Mouse (Mus musculus): ENCODE data around the gene Fam71a. TPM values are rescaled to one million over a fixed set of nuclear protein-coding genes. Genes with fewer than 3 reads are reported as not detected.
"Not testable (repeated sequence)": the region's sequence is repeated elsewhere in the genome, so short reads cannot be mapped to it uniquely, and the experiment has no call there.

Fam71a gene
- polyA plus RNA-seq, 1 experiment from 2014 or later, result not detected

DNA sequence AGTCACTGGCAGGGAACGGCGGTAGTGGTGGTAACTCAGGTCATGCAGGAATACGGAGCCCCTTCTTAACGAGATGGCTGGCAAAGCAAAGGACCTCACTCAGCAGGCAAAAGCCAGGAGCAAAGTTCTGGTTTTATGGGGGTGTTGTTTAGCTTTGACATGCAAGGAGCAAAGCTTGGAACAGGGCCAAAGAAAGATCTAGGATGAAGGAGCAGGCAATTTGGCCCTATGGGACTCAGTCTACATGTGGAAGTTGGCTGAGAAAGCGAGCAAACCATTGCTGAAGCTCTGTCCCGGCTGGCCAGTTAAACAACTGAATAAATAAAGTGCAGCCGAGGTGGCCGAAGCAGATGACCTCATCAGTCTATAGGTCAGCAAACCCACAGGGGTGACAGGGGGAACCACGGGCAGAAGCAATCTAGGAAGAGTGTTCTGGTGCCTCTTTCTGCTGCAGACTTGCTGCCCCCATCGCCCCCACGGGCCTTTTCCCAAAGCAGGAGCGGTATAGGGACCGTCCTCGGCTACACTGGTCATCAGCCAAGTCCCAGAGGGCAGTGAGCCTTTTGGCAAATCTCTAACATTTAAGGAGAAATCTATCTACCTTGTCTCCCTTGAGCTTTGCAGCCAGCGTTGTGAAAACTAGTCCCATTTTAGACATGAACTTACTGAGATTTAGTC lies 14.0 kb upstream of the Fam71a start:
- WGBS, result 42% methylated on average over 15 of the region's 15 CpGs
- H3K4me2 ChIP-seq (replicated peaks), result no peak overlapping the region
- H3K27ac ChIP-seq (replicated peaks), result no peak overlapping the region
- no peak overlapping the region for H3K4me3 ChIP-seq
- peaks cover 47% of the 10 kb centered on the region for H3K27me3 ChIP-seq
- ATAC-seq (replicated peaks), result no peak
- H3K36me3 ChIP-seq, result no peaks in the 10 kb centered on the region
- H3K4me1 ChIP-seq, result peaks cover 15% of the 10 kb centered on the region
- no peak overlapping the region for H3K9ac ChIP-seq (replicated peaks)
- H3K9me3 ChIP-seq, result no peaks in the 10 kb centered on the region

DNA sequence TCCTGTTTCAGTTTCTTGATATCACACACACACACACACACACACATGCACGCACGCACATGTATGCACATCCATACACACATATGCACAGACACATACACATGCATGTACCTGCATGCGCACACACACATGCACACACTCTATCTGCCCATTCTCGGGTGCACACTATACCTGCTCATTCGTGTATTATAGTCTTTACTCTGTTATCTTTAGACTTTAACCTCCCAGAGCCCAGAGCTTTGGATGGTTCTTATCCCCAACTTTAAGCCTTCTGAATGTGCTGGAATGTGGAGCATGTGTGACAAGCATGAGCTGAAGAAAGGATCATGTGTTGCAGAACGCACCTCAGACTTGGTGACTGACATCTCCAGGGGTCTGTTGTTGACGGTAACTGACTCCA lies 12.3 kb upstream of the Fam71a start:
- peaks cover 31% of the 10 kb centered on the region for H3K27me3 ChIP-seq
- H3K4me2 ChIP-seq (replicated peaks), result no peak overlapping the region
- no peak overlapping the region for H3K9ac ChIP-seq (replicated peaks)
- H3K27ac ChIP-seq (replicated peaks), result no peak overlapping the region
- no peak for ATAC-seq (replicated peaks)
- no peak overlapping the region for H3K4me3 ChIP-seq
- no peaks in the 10 kb centered on the region for H3K9me3 ChIP-seq
- 81% methylated on average over 7 of the region's 7 CpGs for WGBS
- no peaks in the 10 kb centered on the region for H3K36me3 ChIP-seq
- H3K4me1 ChIP-seq, result no peaks in the 10 kb centered on the region

DNA sequence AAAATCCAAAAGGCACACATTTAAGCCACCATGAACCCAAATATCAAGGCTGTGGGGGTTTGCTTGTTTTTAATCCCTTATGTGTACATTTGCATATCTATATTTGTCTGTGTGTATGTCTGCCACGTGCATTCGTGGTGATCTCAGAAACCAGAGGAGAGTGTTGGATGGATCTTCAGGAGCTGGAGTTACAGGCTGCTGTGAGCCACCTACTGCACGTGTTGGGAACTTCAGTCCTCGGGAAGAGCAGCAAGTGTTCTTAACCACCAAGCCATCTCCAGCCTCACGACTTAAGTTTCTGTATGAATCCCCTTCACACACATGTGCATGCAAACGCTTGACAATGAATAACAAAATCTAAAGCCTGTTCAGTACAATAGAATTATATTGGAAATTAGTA lies 7.9 kb upstream of the Fam71a start:
- ATAC-seq (replicated peaks), result no peak
- H3K27me3 ChIP-seq, result no peaks in the 10 kb centered on the region
- no peaks in the 10 kb centered on the region for H3K4me1 ChIP-seq
- H3K9me3 ChIP-seq, result no peaks in the 10 kb centered on the region
- no peak overlapping the region for H3K4me3 ChIP-seq
- H3K9ac ChIP-seq (replicated peaks), result no peak overlapping the region
- WGBS, result 19% methylated on average over 6 of the region's 6 CpGs
- no peaks in the 10 kb centered on the region for H3K36me3 ChIP-seq
- no peak overlapping the region for H3K4me2 ChIP-seq (replicated peaks)
- H3K27ac ChIP-seq (replicated peaks), result no peak overlapping the region

- Histone ChIP-seq H3K9me3 (no peaks in the 10 kb centered on the region), H3K9ac (replicated peaks) (no peak overlapping the region), H3K4me1 (peaks cover 4% of the 10 kb centered on the region; the same call in 1 of the 2 replicates), H3K4me3 (no peak overlapping the region), H3K27ac (replicated peaks) (no peak overlapping the region), H3K36me3 (no peaks in the 10 kb centered on the region), H3K4me2 (replicated peaks) (no peak overlapping the region), H3K27me3 (no peaks in the 10 kb centered on the region)
- no peak for ATAC-seq (replicated peaks)
- WGBS, result 82% methylated on average over 2 of the region's 2 CpGs
Observed at GRCm38 (mm10) chr1:191170444-191170843, 5.8 kb upstream of the Fam71a start.

DNA sequence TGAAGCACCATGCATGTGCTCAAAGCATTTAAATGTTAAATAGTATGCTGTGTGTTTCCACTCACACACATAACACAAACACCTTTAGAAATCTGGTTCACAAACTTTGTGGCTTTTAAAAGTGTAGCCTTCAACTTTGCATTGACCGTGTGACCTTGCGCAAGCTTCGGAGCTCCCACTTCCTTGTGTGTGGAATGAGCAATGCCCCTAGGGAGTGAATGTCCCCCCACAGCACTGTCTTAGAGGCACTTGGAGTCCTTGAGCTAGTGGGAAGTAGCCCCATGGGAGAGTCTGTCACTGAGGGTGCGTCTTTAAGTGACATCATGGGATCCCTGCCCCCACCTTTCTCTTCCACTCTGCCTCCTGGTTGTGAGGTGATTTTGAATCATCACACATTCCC lies 1.6 kb upstream of the Fam71a start:
- WGBS, result 84% methylated on average over 4 of the region's 4 CpGs
- no peak for ATAC-seq (replicated peaks)
- H3K27ac ChIP-seq (replicated peaks), result no peak overlapping the region
- no peaks in the 10 kb centered on the region for H3K27me3 ChIP-seq
- H3K4me2 ChIP-seq (replicated peaks), result no peak overlapping the region
- H3K4me3 ChIP-seq, result no peak overlapping the region
- no peaks in the 10 kb centered on the region for H3K9me3 ChIP-seq
- H3K36me3 ChIP-seq, result no peaks in the 10 kb centered on the region
- no peak overlapping the region for H3K9ac ChIP-seq (replicated peaks)
- H3K4me1 ChIP-seq, result peaks cover 4% of the 10 kb centered on the region; the same call in 1 of the 2 replicates

GRCm38 (mm10) chr1:191154314-191154713 lies 10.3 kb downstream of the Fam71a start:
- 64% methylated on average over 3 of the region's 3 CpGs for WGBS

DNA sequence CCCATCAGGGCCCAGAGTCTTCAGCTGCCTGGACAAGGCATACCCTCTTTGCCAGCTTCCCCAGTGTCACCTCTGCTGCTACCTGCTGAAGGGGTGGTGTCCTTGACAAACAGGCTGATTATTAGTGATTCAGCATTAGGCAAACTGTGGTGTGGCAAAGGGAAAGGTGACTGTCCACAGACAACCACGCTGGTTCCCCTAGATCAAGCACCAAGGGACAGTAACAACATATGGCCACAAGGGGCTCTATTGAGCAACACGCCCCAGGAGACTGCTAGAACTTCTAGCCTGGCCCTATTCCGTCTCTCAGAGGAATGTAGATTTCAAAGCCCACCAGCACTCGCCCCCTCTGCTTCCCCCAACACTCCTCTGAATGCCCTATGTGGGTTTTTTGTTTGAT lies 11.6 kb downstream of the Fam71a start:
- no peak for ATAC-seq (replicated peaks)
- H3K36me3 ChIP-seq, result no peaks in the 10 kb centered on the region
- WGBS, result 17% methylated on average over 4 of the region's 4 CpGs
- no peaks in the 10 kb centered on the region; the same call in 1 of the 2 replicates for H3K9me3 ChIP-seq
- no peaks in the 10 kb centered on the region for H3K27me3 ChIP-seq
- H3K27ac ChIP-seq (replicated peaks), result no peak overlapping the region
- H3K4me3 ChIP-seq, result no peak overlapping the region
- no peaks in the 10 kb centered on the region for H3K4me1 ChIP-seq
- no peak overlapping the region for H3K4me2 ChIP-seq (replicated peaks)
- no peak overlapping the region for H3K9ac ChIP-seq (replicated peaks)

More at GRCm38 (mm10) chr1:191154314-191154713, 10.3 kb downstream of the Fam71a start:
- Histone ChIP-seq H3K4me2 (replicated peaks) (no peak overlapping the region), H3K9ac (replicated peaks) (no peak overlapping the region), H3K4me3 (no peak overlapping the region), H3K27me3 (no peaks in the 10 kb centered on the region), H3K4me1 (no peaks in the 10 kb centered on the region), H3K36me3 (no peaks in the 10 kb centered on the region), H3K9me3 (no peaks in the 10 kb centered on the region; the same call in 1 of the 2 replicates), H3K27ac (replicated peaks) (no peak overlapping the region)
- no peak for ATAC-seq (replicated peaks)

GRCm38 (mm10) chr1:191150924-191151605 lies 13.6 kb downstream of the Fam71a start:
- ATAC-seq (replicated peaks), result no peak
- H3K4me2 ChIP-seq (replicated peaks), result no peak overlapping the region
- 85% methylated on average over 8 of the region's 8 CpGs for WGBS
- H3K4me3 ChIP-seq, result no peak overlapping the region
- H3K27ac ChIP-seq (replicated peaks), result no peak overlapping the region
- H3K9me3 ChIP-seq, result no peaks in the 10 kb centered on the region
- H3K4me1 ChIP-seq, result no peaks in the 10 kb centered on the region
- H3K9ac ChIP-seq (replicated peaks), result no peak overlapping the region
- H3K27me3 ChIP-seq, result no peaks in the 10 kb centered on the region
- H3K36me3 ChIP-seq, result no peaks in the 10 kb centered on the region

DNA sequence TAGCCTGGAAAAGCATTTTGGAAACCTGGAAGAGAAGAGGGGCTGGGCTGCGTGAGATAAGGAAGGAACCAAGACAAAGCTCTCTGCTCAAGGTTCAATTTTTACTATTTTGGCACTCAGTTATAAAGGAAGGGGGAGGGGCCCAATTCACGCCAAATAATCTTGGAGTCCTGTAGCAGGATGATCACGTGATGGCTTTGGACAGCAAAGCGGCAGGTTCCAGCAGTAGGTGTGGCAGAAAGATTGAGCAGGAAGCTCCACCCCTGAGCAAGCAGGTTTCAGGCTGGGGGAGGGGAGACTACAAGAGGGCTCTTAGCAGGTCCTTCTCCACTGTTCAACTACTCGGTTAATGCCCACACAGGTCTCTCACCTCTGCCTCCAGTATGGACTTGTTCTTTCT lies 15.1 kb downstream of the Fam71a start:
- 88% methylated on average over 5 of the region's 5 CpGs for WGBS
- not testable (repeated sequence) for H3K9me3 ChIP-seq; ATAC-seq (replicated peaks)

GRCm38 (mm10) chr1:191140983-191141382 lies 23.6 kb downstream of the Fam71a start:
- ATAC-seq (replicated peaks), result no peak
- Histone ChIP-seq H3K4me3 (no peak overlapping the region), H3K4me1 (0 out of 2 replicates have a peak, but pooled peaks cover 3% of the 10 kb centered on the region), H3K9ac (replicated peaks) (no peak overlapping the region), H3K9me3 (no peaks in the 10 kb centered on the region), H3K36me3 (no peaks in the 10 kb centered on the region), H3K4me2 (replicated peaks) (no peak overlapping the region), H3K27me3 (no peaks in the 10 kb centered on the region), H3K27ac (replicated peaks) (no peak overlapping the region)
- WGBS, result 91% methylated on average over 8 of the region's 8 CpGs

More for the DNA sequence above, 15.1 kb downstream of the Fam71a start:
- not testable (repeated sequence) for H3K4me1 ChIP-seq; H3K9ac ChIP-seq (replicated peaks); H3K4me3 ChIP-seq; H3K36me3 ChIP-seq; H3K27ac ChIP-seq (replicated peaks); H3K27me3 ChIP-seq; H3K4me2 ChIP-seq (replicated peaks)

DNA sequence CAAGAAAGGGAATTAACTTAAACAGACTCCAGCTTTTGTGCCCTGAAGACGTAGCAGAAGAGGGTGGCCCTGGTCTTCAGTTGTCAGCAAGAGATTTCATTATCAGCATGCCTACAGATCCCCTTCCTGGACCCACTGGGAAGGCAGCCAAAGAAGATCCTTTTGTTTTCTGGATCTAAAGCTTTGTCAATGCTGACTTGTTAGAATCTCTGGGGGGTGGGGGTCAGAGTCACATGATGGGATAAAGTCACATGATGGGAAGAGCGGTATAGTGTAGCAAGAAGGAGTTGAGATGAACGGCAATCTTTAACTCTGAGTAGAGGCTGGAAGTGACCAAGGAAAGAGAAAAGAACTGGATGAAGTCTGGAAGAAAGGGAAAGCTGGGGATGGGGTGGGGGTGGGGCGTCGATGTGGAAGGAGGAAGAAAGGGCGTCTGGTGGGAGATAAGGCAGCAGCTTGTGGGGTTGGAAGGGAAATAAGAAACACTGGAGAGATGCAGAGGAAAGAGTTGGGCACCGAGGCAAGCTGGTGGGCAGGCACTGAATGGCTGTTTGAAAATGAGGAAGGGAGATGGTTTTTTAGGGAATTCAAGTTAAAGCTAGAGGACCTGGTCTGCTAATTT lies 25.6 kb downstream of the Fam71a start:
- ATAC-seq (replicated peaks), result no peak
- Histone ChIP-seq H3K9ac (replicated peaks) (no peak overlapping the region), H3K36me3 (no peaks in the 10 kb centered on the region), H3K27ac (replicated peaks) (no peak overlapping the region), H3K27me3 (no peaks in the 10 kb centered on the region), H3K4me1 (0 out of 2 replicates have a peak, but pooled peaks cover 3% of the 10 kb centered on the region), H3K4me3 (no peak overlapping the region), H3K9me3 (no peaks in the 10 kb centered on the region), H3K4me2 (replicated peaks) (no peak overlapping the region)
- WGBS, result 68% methylated on average over 7 of the region's 7 CpGs

GRCm38 (mm10) chr1:191138436-191138835 lies 26.2 kb downstream of the Fam71a start:
- Histone ChIP-seq H3K4me3 (no peak overlapping the region), H3K27ac (replicated peaks) (no peak overlapping the region), H3K9me3 (no peaks in the 10 kb centered on the region), H3K4me1 (0 out of 2 replicates have a peak, but pooled peaks cover 3% of the 10 kb centered on the region), H3K27me3 (no peaks in the 10 kb centered on the region), H3K36me3 (no peaks in the 10 kb centered on the region), H3K9ac (replicated peaks) (no peak overlapping the region), H3K4me2 (replicated peaks) (no peak overlapping the region)
- 93% methylated on average over 4 of the region's 4 CpGs for WGBS
- ATAC-seq (replicated peaks), result no peak
